Mouse (Mus musculus): ENCODE measurements around the gene Lpin3.

DNA sequence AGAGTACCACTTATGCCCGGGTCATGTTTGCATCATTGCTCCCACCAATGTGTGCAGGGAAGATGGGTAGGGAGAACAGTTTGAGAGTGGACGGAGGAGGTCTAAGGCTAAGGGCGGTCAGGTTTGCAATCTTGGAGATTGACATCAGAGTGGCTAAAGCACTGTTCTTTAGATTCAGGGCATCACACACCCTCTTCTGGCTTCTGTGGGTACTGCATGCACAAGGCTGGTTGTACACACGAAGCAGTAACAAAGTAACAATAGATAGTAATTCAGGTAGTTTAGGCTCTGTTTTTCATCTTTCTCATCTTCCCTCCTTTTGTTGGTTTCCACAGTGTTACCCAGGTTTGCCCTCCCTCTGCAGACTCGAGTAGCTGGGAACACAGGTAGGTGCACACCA lies 50.9 kb downstream of the Lpin3 start:
- TF ChIP-seq GATA1 (IDR thresholded peaks at IDR 0.05; ENCODE audit: low read length) (no peak), TAL1 (IDR thresholded peaks at IDR 0.05; ENCODE audit: low read length) (no peak)

All from erythroblast, embryonic 14.5 days (primary cell).